Comparison of ENCODE assay signal across 8 mouse cellular contexts in genomic region chr9:121366864-121367245, GRCm38 (mm10).
DNase-seq lines count a peak whose midpoint lies in the region; ATAC-seq and TF ChIP-seq lines count a peak whose summit lies in the region.
"Had no signal": no experiment of that assay in that cellular context is flagged by ENCODE, and none has a peak within 500 bp of the region (broad histone marks: within the 10 kb centered on the region; RNA-seq: fewer than 3 reads in every experiment).

No protein-coding gene starts in this region.

- no peak for TF ChIP-seq CTCF in left cerebral cortex, adult 2 months (IDR thresholded peaks at IDR 0.05)
- no peak for TF ChIP-seq CTCF in intestine, postnatal 0 days (IDR thresholded peaks at IDR 0.05; ENCODE audit: low read depth)

- peaks cover 39% of the 10 kb centered on the region for H3K4me1 ChIP-seq in midbrain, embryonic 15.5 days
- no peaks in the 10 kb centered on the region; the same call in 1 of the 2 replicates for H3K4me1 ChIP-seq in intestine, postnatal 0 days (replicated peaks; ENCODE audit: control insufficient read depth, insufficient read depth, low read length)

- no peak for DNase-seq in left cerebral cortex, adult 2 months (ENCODE audit: extremely low spot score in 1 of 2, low spot score in 2 of 2)
- DNase-seq in left cerebral cortex, adult 8-10 months (ENCODE audit: low spot score in 2 of 2), result no peak
- peak; percentile 80 to 86 for DNase-seq in cerebellum, postnatal 10 days
- DNase-seq in gastrocnemius, adult 18-20 months (ENCODE audit: low spot score), result peak; percentile 77
- DNase-seq in spleen, adult 12 weeks (ENCODE audit: low spot score), result no peak

- peak overlapping the region; percentile 2; the same call in 1 of the 2 replicates for H3K4me3 ChIP-seq in left cerebral cortex, adult 2 months
- H3K4me3 ChIP-seq in midbrain, embryonic 15.5 days, result no peak overlapping the region
- H3K4me3 ChIP-seq in intestine, postnatal 0 days (ENCODE audit: low read depth, low read length), result no peak overlapping the region
- H3K4me3 ChIP-seq: megakaryocyte, embryonic 14.5 days had no signal

- no peak overlapping the region for H3K9ac ChIP-seq in midbrain, embryonic 15.5 days
- no peak overlapping the region for H3K9ac ChIP-seq in intestine, postnatal 0 days (ENCODE audit: low read depth, low read length)

- no peaks in the 10 kb centered on the region for H3K36me3 ChIP-seq in midbrain, embryonic 15.5 days (replicated peaks)
- peaks cover 26% of the 10 kb centered on the region for H3K36me3 ChIP-seq in intestine, postnatal 0 days (ENCODE audit: control insufficient read depth, insufficient read depth)

- H3K4me2 ChIP-seq in midbrain, embryonic 15.5 days, result peak overlapping the region; percentile 19
- H3K4me2 ChIP-seq in intestine, postnatal 0 days (replicated peaks; ENCODE audit: low read depth), result no peak overlapping the region

- no peaks in the 10 kb centered on the region for H3K27me3 ChIP-seq in midbrain, embryonic 15.5 days (replicated peaks)
- H3K27me3 ChIP-seq in intestine, postnatal 0 days (replicated peaks; ENCODE audit: control insufficient read depth, insufficient read depth, low read length), result no peaks in the 10 kb centered on the region

- peak overlapping the region; percentile 78 for H3K27ac ChIP-seq in left cerebral cortex, adult 2 months
- peak overlapping the region; percentile 78 for H3K27ac ChIP-seq in midbrain, embryonic 15.5 days
- H3K27ac ChIP-seq in intestine, postnatal 0 days (ENCODE audit: low read depth, low read length), result no peak overlapping the region

- peak; percentile 31 for ATAC-seq in midbrain, embryonic 15.5 days (replicated peaks)
- ATAC-seq in intestine, postnatal 0 days, result no peak

- intact Hi-C loops in left cerebral cortex, adult 2 months (cut with DNase I), result loop anchor here (2.0 kb wide), 1 partner anchor 34 kb away; no protein-coding TSS in a partner anchor

- 64% methylated on average over 12 of the region's 12 CpGs for WGBS in midbrain, embryonic 15.5 days
- 76% methylated on average over 12 of the region's 12 CpGs for WGBS in intestine, postnatal 0 days

- H3K9me3 ChIP-seq in midbrain, embryonic 15.5 days, result no peaks in the 10 kb centered on the region
- no peaks in the 10 kb centered on the region for H3K9me3 ChIP-seq in intestine, postnatal 0 days (ENCODE audit: control insufficient read depth)
- H3K9me3 ChIP-seq: megakaryocyte, embryonic 14.5 days had no signal

Comparison
In these comparisons a context has a peak if more than half of its experiments do, and no peak if none do; other contexts are left out.
1. DNase-seq: peak in cerebellum, postnatal 10 days (2 of 2) and gastrocnemius, adult 18-20 months (single experiment); none in left cerebral cortex, adult 2 months (0 of 2), left cerebral cortex, adult 8-10 months (0 of 2) and spleen, adult 12 weeks (single experiment).